Mouse (Mus musculus) megakaryocyte, embryonic 14.5 days (primary cell): ENCODE results near the gene Dusp12.

Experiments
- FLI1 ChIP-seq: IDR thresholded peaks from 2 replicates; pipeline ENCODE4 v1.6.1; 2012; ENCODE audit warnings: low read length, inconsistent platforms, mixed read lengths
- GATA1 ChIP-seq: IDR thresholded peaks from 3 replicates; pipeline ENCODE4 v1.6.1; 2012; ENCODE audit warnings: mixed read lengths, low read length, inconsistent platforms, borderline replicate concordance

- TF ChIP-seq GATA1 (no peak), FLI1 (no peak)
Measured at GRCm38 (mm10) chr1:170896651-170897281, 11.4 kb upstream of the Dusp12 start.
